Comparison of ENCODE assay signal across 20 mouse cellular contexts in genomic region chr3:97803675-97804074, GRCm38 (mm10).
DNase-seq lines count a peak whose midpoint lies in the region; ATAC-seq and TF ChIP-seq lines count a peak whose summit lies in the region.
"Had no signal": no experiment of that assay in that cellular context is flagged by ENCODE, and none has a peak within 500 bp of the region (broad histone marks: within the 10 kb centered on the region; RNA-seq: fewer than 3 reads in every experiment).

No protein-coding gene starts in this region.

- no peak overlapping the region for H3K4me2 ChIP-seq in kidney, embryonic 15.5 days
- no peak overlapping the region for H3K4me2 ChIP-seq in stomach, embryonic 14.5 days (replicated peaks; ENCODE audit: low read depth, low read length)
- H3K4me2 ChIP-seq in stomach, postnatal 0 days (replicated peaks; ENCODE audit: low read depth) = no peak overlapping the region
- H3K4me2 ChIP-seq: hindbrain, embryonic 14.5 days; liver, embryonic 13.5 days; neural tube, embryonic 12.5 days had no signal

- peak overlapping the region; percentile 82 for H3K27ac ChIP-seq in heart, embryonic 10.5 days
- peak overlapping the region; percentile 5 for H3K27ac ChIP-seq in kidney, embryonic 15.5 days
- H3K27ac ChIP-seq in stomach, embryonic 14.5 days (ENCODE audit: low read length) = peak overlapping the region; percentile 6; the same call in 1 of the 2 replicates
- no peak overlapping the region for H3K27ac ChIP-seq in stomach, postnatal 0 days (replicated peaks)
- H3K27ac ChIP-seq: hindbrain, embryonic 14.5 days; liver, embryonic 13.5 days; neural tube, embryonic 12.5 days had no signal

- H3K9ac ChIP-seq in kidney, embryonic 15.5 days = no peak overlapping the region
- H3K9ac ChIP-seq in stomach, embryonic 14.5 days (replicated peaks; ENCODE audit: low read depth, low read length) = no peak overlapping the region
- H3K9ac ChIP-seq in stomach, postnatal 0 days (ENCODE audit: low read length) = no peak overlapping the region
- H3K9ac ChIP-seq: hindbrain, embryonic 14.5 days; liver, embryonic 13.5 days; neural tube, embryonic 12.5 days had no signal

- no peak overlapping the region for H3K4me3 ChIP-seq in heart, embryonic 10.5 days
- H3K4me3 ChIP-seq in kidney, embryonic 15.5 days (replicated peaks) = no peak overlapping the region
- H3K4me3 ChIP-seq in stomach, embryonic 14.5 days (ENCODE audit: low read depth, low read length) = no peak overlapping the region
- no peak overlapping the region for H3K4me3 ChIP-seq in stomach, postnatal 0 days (ENCODE audit: low read depth, low read length)
- H3K4me3 ChIP-seq: liver, embryonic 13.5 days; neural tube, embryonic 12.5 days had no signal

- H3K36me3 ChIP-seq in heart, embryonic 10.5 days = peaks cover 7% of the 10 kb centered on the region; the same call in 1 of the 2 replicates
- no peaks in the 10 kb centered on the region for H3K36me3 ChIP-seq in kidney, embryonic 15.5 days
- H3K36me3 ChIP-seq in stomach, embryonic 14.5 days (ENCODE audit: control insufficient read depth, insufficient read depth, low read length) = no peaks in the 10 kb centered on the region
- no peaks in the 10 kb centered on the region for H3K36me3 ChIP-seq in stomach, postnatal 0 days (ENCODE audit: control insufficient read depth, insufficient read depth, low read length)
- H3K36me3 ChIP-seq: liver, embryonic 13.5 days; neural tube, embryonic 12.5 days had no signal

- H3K4me1 ChIP-seq in heart, embryonic 10.5 days = peaks cover 49% of the 10 kb centered on the region
- H3K4me1 ChIP-seq in kidney, embryonic 15.5 days = peaks cover 11% of the 10 kb centered on the region; the same call in 1 of the 2 replicates
- 0 out of 2 replicates have a peak, but pooled peaks cover 3% of the 10 kb centered on the region for H3K4me1 ChIP-seq in stomach, embryonic 14.5 days (ENCODE audit: control insufficient read depth, insufficient read depth, low read length)
- H3K4me1 ChIP-seq in stomach, postnatal 0 days (replicated peaks; ENCODE audit: control insufficient read depth, insufficient read depth) = no peaks in the 10 kb centered on the region
- H3K4me1 ChIP-seq: liver, embryonic 13.5 days; neural tube, embryonic 12.5 days had no signal

- no peak for TF ChIP-seq EP300 in stomach, postnatal 0 days (optimal IDR thresholded peaks at IDR 0.05)

- DNase-seq in heart, embryonic 10.5 days (ENCODE audit: low spot score) = no peak
- no peak for DNase-seq in heart, postnatal 10 days
- DNase-seq in kidney, postnatal 4 days = no peak
- DNase-seq in stomach, postnatal 0 days (ENCODE audit: low spot score) = no peak
- DNase-seq in left cerebral cortex, adult 9 months (ENCODE audit: low spot score in 2 of 2) = no peak
- DNase-seq in frontal cortex, adult 2 months (ENCODE audit: extremely low spot score in 1 of 2, low spot score in 1 of 2) = no peak
- DNase-seq: B cell, adult 2 months; cerebellum, postnatal 10 days; gastrocnemius, postnatal 14 days; layer of hippocampus, postnatal 36 days; left cerebral cortex, postnatal 4 days; liver, embryonic 13.5 days; right cerebral cortex, postnatal 14 days; thymus, adult 18-20 months had no signal

- no peaks in the 10 kb centered on the region for H3K9me3 ChIP-seq in heart, embryonic 10.5 days
- no peaks in the 10 kb centered on the region for H3K9me3 ChIP-seq in kidney, embryonic 15.5 days (replicated peaks)
- H3K9me3 ChIP-seq in stomach, embryonic 14.5 days (ENCODE audit: control insufficient read depth, low read depth, low read length) = no peaks in the 10 kb centered on the region
- H3K9me3 ChIP-seq in stomach, postnatal 0 days (ENCODE audit: control insufficient read depth, low read length) = no peaks in the 10 kb centered on the region
- H3K9me3 ChIP-seq: liver, embryonic 13.5 days; neural tube, embryonic 12.5 days had no signal

- 46% methylated on average over 3 of the region's 3 CpGs for WGBS in heart, embryonic 10.5 days
- 22% methylated on average over 3 of the region's 3 CpGs for WGBS in kidney, embryonic 15.5 days
- WGBS in stomach, embryonic 14.5 days = 61% methylated on average over 3 of the region's 3 CpGs
- WGBS in stomach, postnatal 0 days = 43% methylated on average over 3 of the region's 3 CpGs

- no peaks in the 10 kb centered on the region for H3K27me3 ChIP-seq in heart, embryonic 10.5 days (ENCODE audit: insufficient read depth, poor library complexity, severe bottlenecking)
- H3K27me3 ChIP-seq in kidney, embryonic 15.5 days = no peaks in the 10 kb centered on the region
- no peaks in the 10 kb centered on the region for H3K27me3 ChIP-seq in stomach, embryonic 14.5 days (ENCODE audit: control insufficient read depth, insufficient read depth, low read length)
- no peaks in the 10 kb centered on the region for H3K27me3 ChIP-seq in stomach, postnatal 0 days (ENCODE audit: control insufficient read depth, insufficient read depth, low read length)
- H3K27me3 ChIP-seq: liver, embryonic 13.5 days; neural tube, embryonic 12.5 days; Patski had no signal

- 0 out of 2 replicates have a peak, but pooled peaks have one; percentile 62 for ATAC-seq in kidney, embryonic 15.5 days (replicated peaks; ENCODE audit: low FRiP score)
- peak; percentile 87 for ATAC-seq in stomach, embryonic 14.5 days (ENCODE audit: insufficient number of reproducible peaks, insufficient read depth, low FRiP score, low read depth)
- ATAC-seq in stomach, postnatal 0 days (ENCODE audit: low FRiP score, low TSS enrichment) = no peak
- ATAC-seq: midbrain, embryonic 16.5 days; Patski had no signal

- TF ChIP-seq CTCF in stomach, postnatal 0 days (IDR thresholded peaks at IDR 0.05; ENCODE audit: low read depth) = no peak

- intact Hi-C loops in heart, postnatal 10 days (cut with DNase I) = no loop called here
